Mouse (Mus musculus) kidney, postnatal 25 days (tissue): ENCODE measurements around the gene Gm10272.
"Not testable (repeated sequence)": the region's sequence is repeated elsewhere in the genome, so short reads cannot be mapped to it uniquely, and the experiment has no call there.

ENCODE experiments used
- DNase-seq, 2 experiments: peaks; one replicate each; pipeline ENCODE4 v3.0.0; 2021; ENCODE audit warnings: mixed read lengths in 2 of 2

The Gm10272 gene

GRCm38 (mm10) chr10:77706326-77706725 is at the start of gene Gm10272:
Gene Gm10272, plus strand, starts transcription at chr10:77706626.
- no peak for DNase-seq

GRCm38 (mm10) chr10:77658286-77658994 is 48.0 kb upstream of the Gm10272 start:
- DNase-seq: peak; percentile 66 to 73

- no peak for DNase-seq
Observed at GRCm38 (mm10) chr10:77663949-77664665, 42.3 kb upstream of the Gm10272 start.

- no peak for DNase-seq
Observed at GRCm38 (mm10) chr10:77666342-77666741, 40.1 kb upstream of the Gm10272 start.

- no peak for DNase-seq
Observed at GRCm38 (mm10) chr10:77667402-77667801, 39.0 kb upstream of the Gm10272 start.

- no peak for DNase-seq
Observed at GRCm38 (mm10) chr10:77670710-77671109, 35.7 kb upstream of the Gm10272 start.

GRCm38 (mm10) chr10:77671519-77671918 is 34.9 kb upstream of the Gm10272 start:
- DNase-seq: no peak

- DNase-seq: no peak
Observed at GRCm38 (mm10) chr10:77673765-77674164, 32.7 kb upstream of the Gm10272 start.

GRCm38 (mm10) chr10:77677562-77677961 is 28.9 kb upstream of the Gm10272 start:
- no peak for DNase-seq

- no peak for DNase-seq
Observed at GRCm38 (mm10) chr10:77682994-77683393, 23.4 kb upstream of the Gm10272 start.

GRCm38 (mm10) chr10:77684181-77684580 is 22.2 kb upstream of the Gm10272 start:
- DNase-seq: no peak

- DNase-seq: no peak
Observed at GRCm38 (mm10) chr10:77685895-77686664, 20.3 kb upstream of the Gm10272 start, which contains the start of gene Tspear. Gene Tspear, plus strand, starts transcription at chr10:77686569.

- no peak for DNase-seq
Observed at GRCm38 (mm10) chr10:77687021-77687420, 19.4 kb upstream of the Gm10272 start.

- DNase-seq: not testable (repeated sequence)
Observed at GRCm38 (mm10) chr10:77690356-77690807, 16.0 kb upstream of the Gm10272 start, which contains the start of gene Gm19402. Gene Gm19402, minus strand, starts transcription at chr10:77690757.

GRCm38 (mm10) chr10:77697133-77697532 is 9.3 kb upstream of the Gm10272 start, which contains the start of gene Gm9508:
Gene Gm9508, minus strand, starts transcription at chr10:77697233.
- DNase-seq: no peak

GRCm38 (mm10) chr10:77709831-77710230 is 3.4 kb downstream of the Gm10272 start:
- no peak for DNase-seq

GRCm38 (mm10) chr10:77711157-77711556 is 4.7 kb downstream of the Gm10272 start, which contains the start of gene Gm10024:
Gene Gm10024, plus strand, starts transcription at chr10:77711457.
- not testable (repeated sequence) for DNase-seq

GRCm38 (mm10) chr10:77713734-77714133 is 7.3 kb downstream of the Gm10272 start:
- no peak for DNase-seq

GRCm38 (mm10) chr10:77715507-77715906 is 9.1 kb downstream of the Gm10272 start, which contains the start of gene Gm10142:
Gene Gm10142, plus strand, starts transcription at chr10:77715807.
- no peak for DNase-seq

GRCm38 (mm10) chr10:77720299-77720698 is 13.9 kb downstream of the Gm10272 start, which contains the start of gene Krtap12-1:
Gene Krtap12-1, plus strand, starts transcription at chr10:77720599.
- DNase-seq: not testable (repeated sequence)

- no peak for DNase-seq
Observed at GRCm38 (mm10) chr10:77724855-77725254, 18.4 kb downstream of the Gm10272 start.

GRCm38 (mm10) chr10:77726186-77726585 is 19.8 kb downstream of the Gm10272 start, which contains the start of gene Gm10100:
Gene Gm10100, plus strand, starts transcription at chr10:77726486.
- no peak for DNase-seq

GRCm38 (mm10) chr10:77728280-77728679 is 21.9 kb downstream of the Gm10272 start:
- no peak for DNase-seq
